In the genomic region with DNA sequence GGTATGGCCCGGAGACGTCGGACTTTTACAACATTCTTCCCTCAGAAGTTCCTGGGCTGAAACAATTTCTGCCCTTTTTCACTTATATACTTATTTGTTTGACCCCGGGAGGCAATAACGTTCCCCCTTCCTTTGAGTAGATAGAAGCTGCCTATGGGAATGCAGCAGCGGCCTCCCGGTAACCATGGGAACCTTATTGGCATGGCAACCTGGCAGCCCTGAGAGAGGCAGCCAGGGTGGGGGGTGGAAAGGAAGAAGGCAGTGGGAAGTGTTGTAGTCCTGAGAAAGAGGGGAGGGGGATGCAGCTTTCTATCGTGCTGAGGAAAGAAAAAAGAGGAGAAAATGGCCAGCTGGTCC, we compare ENCODE assay signal across 8 mouse cellular contexts. TPM values are rescaled to one million over a fixed set of nuclear protein-coding genes. Genes with fewer than 3 reads are reported as not detected.
A peak's percentile ranks its signal among the peaks of the same experiment; 100 is the strongest.
DNase-seq lines count a peak whose midpoint lies in the region; ATAC-seq and TF ChIP-seq lines count a peak whose summit lies in the region.

A gene (plus strand): TSS at position 221 of the 357 bp plus-strand sequence.

- TF ChIP-seq CTCF in liver, postnatal 0 days (IDR thresholded peaks at IDR 0.05; ENCODE audit: low read depth), result no peak

- H3K9ac ChIP-seq in liver, postnatal 0 days (replicated peaks), result no peak within 1 kb of the TSS

- no peaks in the 10 kb centered on the region for H3K9me3 ChIP-seq in liver, postnatal 0 days (ENCODE audit: low read length)

- H3K4me3 ChIP-seq in liver, postnatal 0 days (ENCODE audit: low read depth, low read length), result no peak within 1 kb of the TSS

- peak; percentile 27 for DNase-seq in liver
- no peak for DNase-seq in liver, postnatal 0 days
- peak; percentile 95 to 96 for DNase-seq in cerebellum, postnatal 10 days
- peak; percentile 90 to 92 for DNase-seq in frontal cortex, postnatal 10 days (ENCODE audit: low spot score in 2 of 2)
- peak; percentile 66 to 92 for DNase-seq in left cerebral cortex, adult 8-10 months (ENCODE audit: low spot score in 2 of 2)
- DNase-seq in ovary, postnatal 14 days (ENCODE audit: low spot score), result peak; percentile 10
- DNase-seq in adipocyte (ENCODE audit: low spot score), result no peak
- no peak for DNase-seq in spleen, postnatal 10 days (ENCODE audit: low spot score in 2 of 2)

- H3K4me1 ChIP-seq in liver, postnatal 0 days (ENCODE audit: insufficient read depth), result no peaks in the 10 kb centered on the region

- H3K4me2 ChIP-seq in liver, postnatal 0 days (ENCODE audit: low read depth, low read length), result no peak within 1 kb of the TSS

- 8% methylated on average over 8 of the region's 8 CpGs for WGBS in liver, postnatal 0 days (ENCODE audit: insufficient replicate concordance)

- no peak for TF ChIP-seq EP300 in liver, postnatal 0 days (IDR thresholded peaks at IDR 0.05; ENCODE audit: low read depth)

- no peaks in the 10 kb centered on the region for H3K36me3 ChIP-seq in liver, postnatal 0 days (replicated peaks; ENCODE audit: insufficient read depth, low read length)

- ATAC-seq in liver, postnatal 0 days, result no peak

- no peaks in the 10 kb centered on the region for H3K27me3 ChIP-seq in liver, postnatal 0 days (ENCODE audit: insufficient read depth, low read length)

- H3K27ac ChIP-seq in liver, postnatal 0 days (ENCODE audit: low read depth), result no peak within 1 kb of the TSS

RNA-seq across cellular contexts. Expression of the gene that starts here (rescaled TPM):
- 0.15 and 0.50 TPM in 2 replicates for polyA plus RNA-seq in liver, postnatal 0 days (2015; fragmentation: Nextera tagmentation; extraction: Ambion mirVana)
- total RNA-seq in left cerebral cortex, adult 8-10 months (2022), result 100 to 1,000 TPM; 256 to 280 (median 266) TPM

Comparison
In these comparisons a context has a peak if more than half of its experiments do, and no peak if none do; other contexts are left out.
1. DNase-seq: peak in liver (single experiment), cerebellum, postnatal 10 days (2 of 2), frontal cortex, postnatal 10 days (2 of 2), left cerebral cortex, adult 8-10 months (2 of 2) and ovary, postnatal 14 days (single experiment); none in liver, postnatal 0 days (single experiment), adipocyte (single experiment) and spleen, postnatal 10 days (0 of 2).